Mouse (Mus musculus) MEL (cell line): ENCODE measurements around the gene Flad1. TPM values are rescaled to one million over a fixed set of nuclear protein-coding genes. Genes with fewer than 3 reads are reported as not detected.

Experiments
- DNase-seq: peaks from one replicate; pipeline ENCODE4 v3.0.0; 2011; ENCODE audit warnings: low read depth, low spot score
- H3K27ac ChIP-seq: 2 replicates; pipeline ENCODE4 v1.5.1; 2012; ENCODE audit warnings: low read depth, mild to moderate bottlenecking, control low read depth, low read length, moderate library complexity; ENCODE audit not compliant: control insufficient read depth
- H3K27me3 ChIP-seq, 2 experiments: fragments of 150-350 bp in 1 of 2; sonication (generic) in 1 of 2; 2 replicates each; pipeline ENCODE4 v1.6.1; 2012; ENCODE audit warnings: low read length in 2 of 2, mild to moderate bottlenecking in 2 of 2, improper control_type of control experiment in 1 of 2, moderate library complexity in 1 of 2; ENCODE audit not compliant: insufficient read depth in 2 of 2, control insufficient read depth in 1 of 2
- H3K36me3 ChIP-seq, 2 experiments: 2 replicates each; pipeline ENCODE4 v1.6.1; 2012 to 2014; ENCODE audit warnings: low read length in 2 of 2, improper control_type of control experiment in 1 of 2, inconsistent platforms in 1 of 2, mild to moderate bottlenecking in 1 of 2; ENCODE audit not compliant: insufficient read depth in 2 of 2, control insufficient read depth in 1 of 2
- H3K4me1 ChIP-seq, 2 experiments: fragments of 150-350 bp in 1 of 2; sonication (generic) in 1 of 2; 2 replicates each; pipeline ENCODE4 v1.6.1; 2012; ENCODE audit warnings: low read length in 2 of 2, improper control_type of control experiment in 1 of 2, mild to moderate bottlenecking in 1 of 2; ENCODE audit not compliant: insufficient read depth in 2 of 2, control insufficient read depth in 1 of 2
- H3K4me3 ChIP-seq, 2 experiments: fragments of 150-350 bp in 1 of 2; sonication (generic) in 1 of 2; 2 replicates each; pipeline ENCODE4 v1.5.1; 2012; ENCODE audit warnings: low read depth in 2 of 2, low read length in 2 of 2, mild to moderate bottlenecking in 2 of 2, moderate library complexity in 2 of 2, control low read depth in 1 of 2, improper control_type of control experiment in 1 of 2; ENCODE audit not compliant: control insufficient read depth in 1 of 2, insufficient read depth in 1 of 2
- H3K79me2 ChIP-seq: 2 replicates; pipeline ENCODE4 v1.6.1; 2012; ENCODE audit warnings: mild to moderate bottlenecking, low read length, moderate library complexity; ENCODE audit not compliant: control insufficient read depth, poor library complexity, insufficient read depth
- H3K9ac ChIP-seq: 2 replicates; pipeline ENCODE4 v1.6.1; 2012; ENCODE audit warnings: low read depth, mild to moderate bottlenecking, control low read depth, low read length, moderate library complexity; ENCODE audit not compliant: control insufficient read depth, poor library complexity, severe bottlenecking
- H3K9me3 ChIP-seq: fragments of 150-350 bp; sonication (generic); replicated peaks from 2 replicates; pipeline ENCODE4 v1.6.1; 2012; ENCODE audit warnings: mild to moderate bottlenecking, low read length, improper control_type of control experiment, moderate library complexity; ENCODE audit not compliant: insufficient read depth
- CHD1 ChIP-seq: IDR thresholded peaks from 2 replicates; pipeline ENCODE4 v1.6.1; 2012; ENCODE audit warnings: low read depth, mild to moderate bottlenecking, inconsistent platforms, low read length, improper control_type of control experiment
- CHD2 ChIP-seq: IDR thresholded peaks from 2 replicates; pipeline ENCODE4 v1.6.1; 2011; ENCODE audit warnings: low read length, improper control_type of control experiment
- CTCF ChIP-seq, 3 experiments: IDR thresholded peaks in 2 of 3; conservative IDR thresholded peaks in 1 of 3; 2 replicates each; pipeline ENCODE4 v1.5.1; 2011 to 2012; ENCODE audit warnings: low read length in 3 of 3, low read depth in 2 of 3, mild to moderate bottlenecking in 2 of 3, improper control_type of control experiment in 1 of 3, inconsistent platforms in 1 of 3, mixed read lengths in 1 of 3, moderate library complexity in 1 of 3; ENCODE audit not compliant: control insufficient read depth in 1 of 3, insufficient read depth in 1 of 3, poor library complexity in 1 of 3, severe bottlenecking in 1 of 3
- E2F4 ChIP-seq: IDR thresholded peaks from 2 replicates; pipeline ENCODE4 v1.6.1; 2011; ENCODE audit warnings: low read depth, low read length, improper control_type of control experiment, borderline replicate concordance
- EP300 ChIP-seq, 2 experiments: IDR thresholded peaks; 2 replicates each; pipeline ENCODE4 v1.6.1; 2011; ENCODE audit warnings: improper control_type of control experiment in 2 of 2, low read length in 2 of 2, low read depth in 1 of 2, mild to moderate bottlenecking in 1 of 2
- JUND ChIP-seq: IDR thresholded peaks from 2 replicates; pipeline ENCODE4 v1.6.1; 2011; ENCODE audit warnings: low read depth, mild to moderate bottlenecking, improper control_type of control experiment, low read length
- MXI1 ChIP-seq: IDR thresholded peaks from 2 replicates; pipeline ENCODE4 v1.6.1; 2011; ENCODE audit warnings: mild to moderate bottlenecking, low read depth, low read length, improper control_type of control experiment
- NRF1 ChIP-seq: IDR thresholded peaks from 2 replicates; pipeline ENCODE4 v1.6.1; 2014; ENCODE audit warnings: low read depth, mild to moderate bottlenecking, inconsistent platforms, low read length, improper control_type of control experiment, moderate library complexity; ENCODE audit not compliant: poor library complexity, insufficient read depth, severe bottlenecking
- POLR2A ChIP-seq, 2 experiments: IDR thresholded peaks; 2 replicates each; pipeline ENCODE4 v1.6.1; 2011 to 2012; ENCODE audit warnings: low read length in 2 of 2, mild to moderate bottlenecking in 2 of 2, control low read depth in 1 of 2, improper control_type of control experiment in 1 of 2, low read depth in 1 of 2, moderate library complexity in 1 of 2; ENCODE audit not compliant: control insufficient read depth in 1 of 2, insufficient read depth in 1 of 2, poor library complexity in 1 of 2
- RCOR1 ChIP-seq: IDR thresholded peaks from 2 replicates; pipeline ENCODE4 v1.6.1; 2012; ENCODE audit warnings: low read depth, mild to moderate bottlenecking, inconsistent platforms, low read length, improper control_type of control experiment
- SIN3A ChIP-seq: IDR thresholded peaks from 2 replicates; pipeline ENCODE4 v1.6.1; 2012; ENCODE audit warnings: low read length, improper control_type of control experiment, inconsistent platforms
- USF2 ChIP-seq, 2 experiments: IDR thresholded peaks; 2 replicates each; pipeline ENCODE4 v1.6.1; 2011 to 2012; ENCODE audit warnings: improper control_type of control experiment in 2 of 2, low read length in 2 of 2, borderline replicate concordance in 1 of 2, inconsistent platforms in 1 of 2, low read depth in 1 of 2, mild to moderate bottlenecking in 1 of 2; ENCODE audit not compliant: insufficient read depth in 1 of 2
- ZC3H11A ChIP-seq: IDR thresholded peaks from 2 replicates; pipeline ENCODE4 v1.6.1; 2012; ENCODE audit warnings: low read depth, mild to moderate bottlenecking, inconsistent platforms, low read length, improper control_type of control experiment
- ZKSCAN1 ChIP-seq: IDR thresholded peaks from 2 replicates; pipeline ENCODE4 v1.6.1; 2012; ENCODE audit warnings: low read depth, mild to moderate bottlenecking, inconsistent platforms, low read length, improper control_type of control experiment, moderate library complexity
- ZMIZ1 ChIP-seq: IDR thresholded peaks from 2 replicates; pipeline ENCODE4 v1.6.1; 2012; ENCODE audit warnings: low read depth, mild to moderate bottlenecking, inconsistent platforms, low read length, improper control_type of control experiment, moderate library complexity
- polyA plus RNA-seq, 2 experiments: library from polyadenylated mRNA; stranded (reverse) in 1 of 2; unstranded in 1 of 2; fragments of >175 nt in 1 of 2; fragments of >200 nt in 1 of 2; gene quantifications; 2 replicates each; pipeline versions ENCODE4 v1.2.1 to v1.2.4; 2012; ENCODE audit warnings: low replicate concordance in 2 of 2, low read depth in 1 of 2; ENCODE audit not compliant: insufficient read length in 2 of 2, insufficient read depth in 1 of 2, missing spikeins in 1 of 2
- total RNA-seq: library from RNA; depleted of rRNA; stranded (reverse); fragments of 300-350 nt; gene quantifications from 2 replicates; pipeline ENCODE4 v1.2.3, GENCODE M21; 2012

Gene Flad1
- total and polyA plus RNA-seq, 3 experiments: 42.9 to 54.2 TPM; not detected in 1

DNA sequence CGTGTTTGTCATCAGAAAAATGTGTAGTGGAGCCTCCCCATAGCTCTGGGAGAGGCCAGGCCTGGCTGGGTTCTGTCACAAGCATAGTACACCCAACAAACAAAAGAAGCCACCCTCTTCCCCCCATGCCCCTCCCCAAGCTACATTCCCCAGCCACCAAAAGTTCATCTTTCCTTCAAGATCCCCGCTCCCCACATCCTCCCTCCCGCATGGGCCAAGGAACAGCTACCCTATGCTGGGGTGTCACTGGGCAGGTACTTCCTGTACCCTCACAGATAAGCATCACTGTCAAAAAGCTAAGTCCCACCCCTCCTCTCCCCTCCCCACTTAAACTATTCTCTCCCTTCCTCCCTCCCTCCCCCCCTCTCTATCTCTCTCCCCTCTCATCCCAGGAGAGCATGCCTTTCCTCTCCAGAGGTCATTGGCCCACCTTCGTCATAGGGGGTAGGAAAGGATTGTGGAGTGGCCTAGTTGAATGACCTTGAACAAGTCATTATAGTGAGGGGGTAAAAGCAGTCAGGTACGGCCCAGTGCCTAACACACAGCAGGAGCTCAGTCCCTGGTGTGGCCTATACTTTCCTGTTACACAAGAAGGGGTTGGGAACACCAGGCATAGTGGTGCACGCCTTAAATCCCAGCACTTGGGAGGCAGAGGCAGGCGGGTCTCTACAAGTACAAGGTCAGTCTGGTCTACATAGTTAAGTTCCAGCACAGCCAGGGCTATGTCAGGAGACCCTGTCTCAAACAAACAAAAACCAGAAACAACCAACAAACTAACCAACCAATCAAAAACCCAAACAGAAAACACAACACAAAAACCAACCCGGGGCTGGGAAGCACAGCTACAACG lies 29.4 kb downstream of the Flad1 start:
- Histone ChIP-seq H3K27me3 (no peaks in the 10 kb centered on the region), H3K9me3 (no peaks in the 10 kb centered on the region), H3K4me3 (no peak overlapping the region), H3K4me1 (no peaks in the 10 kb centered on the region), H3K36me3 (no peaks in the 10 kb centered on the region), H3K27ac (no peak overlapping the region), H3K9ac (no peak overlapping the region), H3K79me2 (no peaks in the 10 kb centered on the region)
- DNase-seq: no peak
- no peak for TF ChIP-seq CHD2
- TF ChIP-seq RCOR1: no peak
- TF ChIP-seq JUND: no peak
- no peak for TF ChIP-seq SIN3A
- TF ChIP-seq POLR2A (IDR thresholded peaks at IDR 0.05; ENCODE audit: control insufficient read depth in 1 of 2, insufficient read depth in 1 of 2, low read depth in 1 of 2, low read length in 2 of 2, poor library complexity in 1 of 2): no peak
- TF ChIP-seq NRF1: no peak
- no peak for TF ChIP-seq ZKSCAN1
- TF ChIP-seq CTCF (IDR thresholded peaks at IDR 0.05 in 2 of 3, conservative IDR thresholded peaks at IDR 0.05 in 1 of 3; ENCODE audit: control insufficient read depth in 1 of 3, insufficient read depth in 1 of 3, low read depth in 2 of 3, low read length in 3 of 3, poor library complexity in 1 of 3, severe bottlenecking in 1 of 3): no peak

DNA sequence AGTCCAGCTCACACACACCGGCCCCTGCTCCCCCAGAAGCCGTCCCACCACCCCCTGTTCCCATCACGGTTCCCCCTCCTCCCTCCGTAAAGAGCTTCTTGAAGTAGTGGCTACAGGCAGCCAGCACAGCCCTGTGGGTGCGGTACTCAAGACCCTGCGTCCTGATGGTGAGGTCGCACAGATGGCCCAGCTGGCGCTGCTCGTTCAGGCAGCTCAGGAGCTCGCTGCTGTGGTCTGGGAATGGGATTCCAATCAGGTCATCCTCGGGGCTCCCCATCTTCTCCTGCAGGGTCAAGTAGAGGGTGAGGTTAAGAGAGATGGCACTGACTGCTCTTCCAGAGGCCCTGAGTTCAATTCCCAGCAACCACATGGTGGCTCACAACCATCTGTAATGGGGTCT lies 30.4 kb downstream of the Flad1 start:
- TF ChIP-seq USF2 (IDR thresholded peaks at IDR 0.05; ENCODE audit: borderline replicate concordance in 1 of 2, insufficient read depth in 1 of 2, low read depth in 1 of 2, low read length in 2 of 2): no peak
- TF ChIP-seq SIN3A: no peak
- no peak for TF ChIP-seq ZMIZ1
- TF ChIP-seq NRF1: no peak
- TF ChIP-seq MXI1: no peak
- TF ChIP-seq ZC3H11A: no peak
- TF ChIP-seq EP300 (IDR thresholded peaks at IDR 0.05; ENCODE audit: low read depth in 1 of 2, low read length in 2 of 2): no peak
- no peak for TF ChIP-seq CHD1
- no peak for TF ChIP-seq E2F4
- no peak for TF ChIP-seq POLR2A (IDR thresholded peaks at IDR 0.05; ENCODE audit: control insufficient read depth in 1 of 2, insufficient read depth in 1 of 2, low read depth in 1 of 2, low read length in 2 of 2, poor library complexity in 1 of 2)
- Histone ChIP-seq H3K79me2 (no peaks in the 10 kb centered on the region), H3K9me3 (no peaks in the 10 kb centered on the region), H3K4me1 (no peaks in the 10 kb centered on the region), H3K27me3 (no peaks in the 10 kb centered on the region), H3K36me3 (no peaks in the 10 kb centered on the region), H3K27ac (no peak overlapping the region), H3K4me3 (no peak overlapping the region), H3K9ac (no peak overlapping the region)
- DNase-seq: no peak
